Mouse (Mus musculus) intestine, embryonic 14.5 days (tissue): ENCODE data around the gene Slc19a3. TPM values are rescaled to one million over a fixed set of nuclear protein-coding genes. Genes with fewer than 3 reads are reported as not detected.

Experiments
- ATAC-seq: fragments of 200-750 bp; cut with Nextera tagmentation; replicated peaks from 2 replicates; pipeline ENCODE4 v1.8.0; 2017; ENCODE audit warnings: low read depth, moderate number of reproducible peaks, moderate TSS enrichment, moderate library complexity; ENCODE audit not compliant: low FRiP score, low TSS enrichment
- DNase-seq: peaks from one replicate; pipeline ENCODE4 v3.0.0-alpha.2; 2018; ENCODE audit warnings: low spot score
- H3K27ac ChIP-seq: fragments of 300-500 bp; sonication (generic); 2 replicates; pipeline ENCODE4 v1.5.1; 2014; ENCODE audit warnings: low read depth, mild to moderate bottlenecking, control low read depth
- H3K27me3 ChIP-seq: fragments of 300-500 bp; sonication (generic); replicated peaks from 2 replicates; pipeline ENCODE4 v1.6.1; 2014; ENCODE audit warnings: low read length, control low read depth; ENCODE audit not compliant: control insufficient read depth, insufficient read depth
- H3K36me3 ChIP-seq: fragments of 300-500 bp; sonication (generic); 2 replicates; pipeline ENCODE4 v1.6.1; 2014; ENCODE audit warnings: low read length, control low read depth; ENCODE audit not compliant: control insufficient read depth, insufficient read depth
- H3K4me1 ChIP-seq: fragments of 300-500 bp; sonication (generic); replicated peaks from 2 replicates; pipeline ENCODE4 v1.6.1; 2014; ENCODE audit warnings: low read length, control low read depth, mixed read lengths; ENCODE audit not compliant: control insufficient read depth, insufficient read depth
- H3K4me2 ChIP-seq: fragments of 300-500 bp; sonication (generic); 2 replicates; pipeline ENCODE4 v1.6.1; 2014; ENCODE audit warnings: low read length
- H3K4me3 ChIP-seq: fragments of 300-500 bp; sonication (generic); 2 replicates; pipeline ENCODE4 v1.5.1; 2014; ENCODE audit warnings: low read depth, low read length, control low read depth, mixed read lengths
- H3K9ac ChIP-seq: fragments of 300-500 bp; sonication (generic); 2 replicates; pipeline ENCODE4 v1.6.1; 2014; ENCODE audit warnings: mild to moderate bottlenecking, low read length
- H3K9me3 ChIP-seq: fragments of 300-500 bp; sonication (generic); 2 replicates; pipeline ENCODE4 v1.6.1; 2016; ENCODE audit warnings: low read length, control low read depth; ENCODE audit not compliant: control insufficient read depth
- WGBS: fragments of 180-500 bp; shearing (Covaris S2); extraction: QIAGEN DNeasy Blood & Tissue Kit; methylation state at CpG from one replicate; pipeline ENCODE4 v1.1.7; 2014; 5-methylcytosine and 5-hydroxymethylcytosine counted together
- polyA plus RNA-seq: library from polyadenylated mRNA; unstranded; fragments of >200 nt; fragmentation: Nextera tagmentation; extraction: Ambion mirVana; gene quantifications from 2 replicates; pipeline ENCODE4 v1.2.1, GENCODE M21; 2014

Gene Slc19a3
- polyA plus RNA-seq, 1 experiment from 2014 or later = 0.49 TPM

DNA sequence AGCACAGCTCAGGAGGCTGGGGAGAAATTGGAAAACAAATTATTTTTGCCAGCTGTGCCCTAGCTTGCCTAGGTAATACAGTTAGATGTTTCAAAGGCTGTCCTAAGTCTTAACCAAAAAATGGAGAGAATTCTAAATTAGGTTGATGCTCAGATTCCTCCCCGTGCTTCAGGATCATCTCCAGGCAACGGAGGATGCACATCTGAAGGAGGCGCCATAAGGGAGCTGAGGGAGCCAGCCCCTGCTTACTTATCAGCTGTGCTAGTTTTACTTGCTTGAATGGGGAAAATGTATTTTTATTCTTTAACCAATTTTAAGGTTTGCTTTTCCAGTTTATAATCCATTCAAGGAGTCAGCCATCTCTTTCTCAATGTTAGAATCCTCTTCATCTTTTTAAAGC is 44.3 kb downstream of the Slc19a3 start:
- DNase-seq (no peak), ATAC-seq (no peak)
- 0 out of 2 replicates have a peak, but pooled peaks cover 3% of the 10 kb centered on the region for H3K4me1 ChIP-seq
- no peak overlapping the region for H3K27ac ChIP-seq
- WGBS = 79% methylated on average over 3 of the region's 3 CpGs
- no peaks in the 10 kb centered on the region for H3K36me3 ChIP-seq
- H3K9ac ChIP-seq = no peak overlapping the region
- no peaks in the 10 kb centered on the region for H3K27me3 ChIP-seq
- no peak overlapping the region for H3K4me3 ChIP-seq
- H3K4me2 ChIP-seq = no peak overlapping the region
- H3K9me3 ChIP-seq = no peaks in the 10 kb centered on the region

DNA sequence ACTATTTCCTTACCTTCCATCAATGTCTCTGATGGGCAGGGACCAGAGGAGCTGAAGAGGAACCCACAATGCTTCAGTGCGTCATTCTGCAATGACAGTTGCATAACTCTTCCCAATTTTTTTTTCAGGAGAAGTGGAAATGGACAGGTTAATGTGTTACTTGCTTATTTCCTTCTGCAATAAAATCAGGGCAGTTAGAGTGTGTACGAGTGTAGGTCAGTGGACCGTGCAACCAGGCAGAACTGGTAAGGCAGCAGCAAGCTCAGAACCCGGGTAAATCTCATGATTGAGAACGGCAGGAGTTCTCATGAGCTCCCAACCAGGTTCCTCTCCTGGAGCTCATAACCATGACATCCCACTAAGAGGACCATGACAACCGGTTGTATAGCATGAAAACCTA is 46.2 kb downstream of the Slc19a3 start:
- no peak overlapping the region for H3K9ac ChIP-seq
- H3K4me3 ChIP-seq = no peak overlapping the region
- H3K4me1 ChIP-seq = 0 out of 2 replicates have a peak, but pooled peaks cover 3% of the 10 kb centered on the region
- no peaks in the 10 kb centered on the region for H3K9me3 ChIP-seq
- H3K4me2 ChIP-seq = no peak overlapping the region
- DNase-seq (no peak), ATAC-seq (no peak)
- H3K27me3 ChIP-seq = no peaks in the 10 kb centered on the region
- no peaks in the 10 kb centered on the region for H3K36me3 ChIP-seq
- 85% methylated on average over 6 of the region's 6 CpGs for WGBS
- H3K27ac ChIP-seq = no peak overlapping the region

DNA sequence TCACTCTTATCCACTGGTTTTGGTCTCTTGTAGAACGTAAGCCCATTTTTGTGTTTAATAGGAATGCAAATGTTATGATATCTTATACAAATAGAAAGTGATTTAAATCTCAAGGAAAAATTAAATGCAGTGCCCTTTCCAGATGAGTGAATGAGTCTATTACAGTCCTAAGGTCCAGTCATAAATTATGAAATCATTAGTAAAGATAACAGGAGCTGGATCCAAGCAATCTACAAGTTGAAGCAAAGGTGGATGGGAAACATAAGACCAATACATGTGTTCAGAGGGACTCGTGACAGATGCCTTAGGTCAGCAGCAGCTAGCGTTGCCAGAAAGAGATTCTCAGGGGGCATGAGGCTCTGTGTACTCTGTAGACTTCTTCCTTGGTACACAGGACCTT is 46.7 kb downstream of the Slc19a3 start:
- 69% methylated on average over 3 of the region's 3 CpGs for WGBS
- Histone ChIP-seq H3K27me3 (no peaks in the 10 kb centered on the region), H3K9ac (no peak overlapping the region), H3K4me3 (no peak overlapping the region), H3K9me3 (no peaks in the 10 kb centered on the region), H3K36me3 (no peaks in the 10 kb centered on the region), H3K4me1 (0 out of 2 replicates have a peak, but pooled peaks cover 3% of the 10 kb centered on the region), H3K4me2 (no peak overlapping the region), H3K27ac (no peak overlapping the region)
- DNase-seq = no peak
- no peak for ATAC-seq

DNA sequence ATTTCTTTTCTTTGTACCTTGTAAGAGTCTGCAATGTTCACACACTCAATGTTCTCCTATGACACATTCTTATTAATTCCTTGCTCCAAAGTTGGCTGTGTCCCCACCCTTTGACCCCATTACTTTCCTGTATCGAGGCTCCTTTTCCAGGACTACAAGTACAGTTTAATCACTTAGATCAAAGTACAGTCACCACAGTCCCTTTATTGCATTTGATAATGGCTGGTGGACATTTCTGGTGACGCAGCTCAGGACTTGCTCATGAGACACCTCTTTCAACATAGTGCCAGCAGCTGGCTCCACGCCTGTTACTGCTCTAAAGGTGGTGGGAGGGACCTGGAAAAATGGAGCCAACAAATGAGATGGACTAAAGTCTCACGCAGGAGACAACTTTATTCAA is 47.2 kb downstream of the Slc19a3 start:
- 0 out of 2 replicates have a peak, but pooled peaks cover 3% of the 10 kb centered on the region for H3K4me1 ChIP-seq
- H3K27me3 ChIP-seq = no peaks in the 10 kb centered on the region
- H3K36me3 ChIP-seq = no peaks in the 10 kb centered on the region
- no peak overlapping the region for H3K4me2 ChIP-seq
- ATAC-seq (peak; percentile 69), DNase-seq (no peak)
- H3K9ac ChIP-seq = no peak overlapping the region
- 60% methylated on average over 4 of the region's 4 CpGs for WGBS
- no peak overlapping the region for H3K27ac ChIP-seq
- H3K9me3 ChIP-seq = no peaks in the 10 kb centered on the region
- H3K4me3 ChIP-seq = no peak overlapping the region

DNA sequence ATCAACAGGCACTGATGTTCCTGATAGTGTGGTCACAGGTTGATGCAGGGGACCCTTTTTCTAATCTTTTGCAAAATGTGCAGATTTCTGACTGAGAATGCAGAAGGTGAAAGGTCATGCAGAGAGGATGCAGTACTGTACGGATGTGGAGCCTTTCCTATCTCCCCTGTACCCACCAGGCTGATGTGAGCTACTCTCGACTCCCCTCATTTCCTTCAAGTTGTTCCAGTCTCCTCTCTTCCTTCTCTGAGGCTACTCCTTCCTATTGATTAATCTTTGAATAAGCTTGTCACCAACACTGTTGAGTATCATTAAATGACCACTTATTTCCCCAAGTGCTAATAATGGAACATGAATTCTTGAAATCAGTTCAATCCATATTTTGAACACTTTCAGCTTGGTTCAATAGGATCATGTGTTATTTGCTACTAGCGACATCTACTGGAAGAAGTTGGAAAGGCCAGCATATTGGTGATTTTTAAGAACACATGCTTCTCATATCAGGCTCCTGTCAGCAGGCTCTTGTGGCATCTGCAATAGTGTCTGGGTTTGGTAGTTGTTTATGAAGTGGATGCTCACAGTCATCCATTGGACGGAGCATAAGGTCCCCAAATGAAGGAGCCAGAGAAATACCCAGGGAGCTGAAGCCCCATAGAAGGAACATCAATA is 50.6 kb downstream of the Slc19a3 start:
- WGBS = 34% methylated on average over 4 of the region's 4 CpGs
- Histone ChIP-seq H3K4me3 (no peak overlapping the region), H3K27me3 (no peaks in the 10 kb centered on the region), H3K9me3 (peaks cover 5% of the 10 kb centered on the region; the same call in 1 of the 2 replicates), H3K9ac (no peak overlapping the region), H3K36me3 (no peaks in the 10 kb centered on the region), H3K4me2 (no peak overlapping the region), H3K27ac (no peak overlapping the region), H3K4me1 (0 out of 2 replicates have a peak, but pooled peaks cover 3% of the 10 kb centered on the region)
- ATAC-seq (peak; percentile 45; the same call in 1 of the 2 replicates), DNase-seq (no peak)

DNA sequence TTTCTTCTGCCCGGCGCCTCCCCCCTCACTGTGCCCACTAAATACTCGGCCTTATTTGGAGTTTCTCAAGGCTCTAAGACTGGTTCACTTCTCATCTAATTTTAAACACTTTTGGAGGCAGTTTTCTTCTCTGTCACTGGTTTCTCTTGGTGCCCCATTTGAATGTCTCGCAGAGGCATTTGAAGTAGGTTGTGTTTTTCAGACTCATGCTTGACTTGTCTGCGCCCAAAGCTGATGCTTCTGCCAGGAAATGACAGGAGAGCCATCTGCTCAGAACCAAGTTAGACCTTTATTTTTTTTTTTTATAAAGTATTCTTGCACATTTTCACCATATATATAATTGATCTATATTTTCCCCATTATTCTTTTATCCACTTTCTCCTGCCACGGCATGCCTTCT is 51.5 kb downstream of the Slc19a3 start:
- no peak for DNase-seq
- WGBS = 88% methylated on average over 6 of the region's 6 CpGs
- peaks cover 5% of the 10 kb centered on the region; the same call in 1 of the 2 replicates for H3K9me3 ChIP-seq

DNA sequence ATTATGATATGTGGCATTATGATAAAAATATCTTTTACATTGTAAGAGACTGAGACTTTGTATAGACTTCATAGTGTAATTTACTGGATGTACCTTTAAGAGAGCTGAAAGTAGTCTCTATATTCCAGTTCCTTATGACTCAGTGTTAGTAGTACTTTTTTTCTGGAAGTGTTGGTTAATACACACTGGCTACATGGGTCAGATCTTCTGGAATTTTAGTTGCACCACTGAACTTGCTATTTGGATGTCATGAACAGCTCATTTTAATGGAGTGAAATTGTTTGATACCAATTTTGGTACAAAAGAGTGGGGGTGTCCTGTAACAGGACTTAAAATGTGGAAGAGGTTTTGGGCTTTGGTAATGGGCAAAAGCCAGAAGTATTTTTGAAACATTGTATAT is 60.4 kb downstream of the Slc19a3 start:
- Histone ChIP-seq H3K4me2 (no peak overlapping the region), H3K27me3 (no peaks in the 10 kb centered on the region), H3K9me3 (no peaks in the 10 kb centered on the region), H3K4me1 (no peaks in the 10 kb centered on the region), H3K27ac (no peak overlapping the region), H3K9ac (no peak overlapping the region), H3K36me3 (no peaks in the 10 kb centered on the region), H3K4me3 (no peak overlapping the region)
- ATAC-seq = no peak
- DNase-seq = no peak

More for the DNA sequence above, 51.5 kb downstream of the Slc19a3 start:
- ATAC-seq = no peak
- Histone ChIP-seq H3K9ac (no peak overlapping the region), H3K27ac (no peak overlapping the region), H3K36me3 (no peaks in the 10 kb centered on the region), H3K27me3 (no peaks in the 10 kb centered on the region), H3K4me1 (0 out of 2 replicates have a peak, but pooled peaks cover 3% of the 10 kb centered on the region), H3K4me3 (no peak overlapping the region), H3K4me2 (no peak overlapping the region)

DNA sequence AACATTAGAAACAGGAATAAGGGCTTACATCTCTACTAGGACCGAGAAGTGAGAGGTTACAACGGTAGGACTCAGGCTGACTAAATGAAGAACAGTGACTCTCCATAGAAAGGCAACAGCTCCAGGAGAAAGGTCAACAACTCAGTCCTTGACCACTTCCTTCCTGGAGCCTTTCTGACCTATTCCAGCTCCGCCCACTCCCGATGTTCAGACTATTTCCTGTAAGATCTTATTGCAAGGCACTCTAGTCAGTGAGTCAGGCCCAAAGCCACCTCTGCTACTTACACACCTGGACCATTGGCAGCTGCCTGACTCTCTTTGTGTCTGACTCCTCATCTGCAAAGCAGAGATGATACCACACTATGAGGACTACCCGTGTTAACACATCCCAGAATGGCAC is 62.5 kb downstream of the Slc19a3 start:
- Histone ChIP-seq H3K36me3 (no peaks in the 10 kb centered on the region), H3K4me3 (no peak overlapping the region), H3K9me3 (no peaks in the 10 kb centered on the region), H3K4me1 (no peaks in the 10 kb centered on the region), H3K27ac (no peak overlapping the region), H3K9ac (no peak overlapping the region), H3K4me2 (no peak overlapping the region), H3K27me3 (no peaks in the 10 kb centered on the region)
- ATAC-seq (no peak), DNase-seq (no peak)
- 80% methylated on average over 5 of the region's 5 CpGs for WGBS

DNA sequence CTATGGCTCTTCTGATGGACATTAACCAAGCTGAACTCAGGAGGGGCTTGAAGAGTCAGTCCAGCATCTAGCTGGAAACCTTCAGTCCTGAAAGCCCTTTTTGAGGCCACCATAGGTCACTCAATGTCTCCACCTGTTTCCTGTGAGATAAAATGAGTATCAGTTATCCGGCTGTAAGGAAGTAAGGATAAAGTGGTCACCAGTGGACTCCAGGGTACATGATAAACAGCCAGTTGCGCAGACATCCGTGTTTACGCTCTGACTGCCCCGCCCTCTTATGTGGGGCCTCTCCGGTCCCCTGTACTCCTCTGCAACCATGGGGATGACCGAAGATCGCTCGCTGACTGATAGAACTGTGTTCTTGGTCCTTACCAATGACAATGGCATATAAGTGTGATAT is 63.9 kb downstream of the Slc19a3 start:
- H3K36me3 ChIP-seq = no peaks in the 10 kb centered on the region
- no peaks in the 10 kb centered on the region for H3K27me3 ChIP-seq
- ATAC-seq (no peak), DNase-seq (no peak)
- H3K27ac ChIP-seq = no peak overlapping the region
- no peaks in the 10 kb centered on the region for H3K9me3 ChIP-seq
- H3K9ac ChIP-seq = no peak overlapping the region
- H3K4me2 ChIP-seq = no peak overlapping the region
- no peak overlapping the region for H3K4me3 ChIP-seq
- H3K4me1 ChIP-seq = no peaks in the 10 kb centered on the region
- WGBS = 76% methylated on average over 9 of the region's 9 CpGs
